Mouse (Mus musculus) mesoderm, embryonic 11.5 days (tissue): ENCODE measurements around the gene Bicral.

Source experiments
- DNase-seq: peaks from one replicate; pipeline ENCODE4 v3.0.0-alpha.2; 2012; ENCODE audit warnings: low read depth, low spot score

The Bicral gene

DNA sequence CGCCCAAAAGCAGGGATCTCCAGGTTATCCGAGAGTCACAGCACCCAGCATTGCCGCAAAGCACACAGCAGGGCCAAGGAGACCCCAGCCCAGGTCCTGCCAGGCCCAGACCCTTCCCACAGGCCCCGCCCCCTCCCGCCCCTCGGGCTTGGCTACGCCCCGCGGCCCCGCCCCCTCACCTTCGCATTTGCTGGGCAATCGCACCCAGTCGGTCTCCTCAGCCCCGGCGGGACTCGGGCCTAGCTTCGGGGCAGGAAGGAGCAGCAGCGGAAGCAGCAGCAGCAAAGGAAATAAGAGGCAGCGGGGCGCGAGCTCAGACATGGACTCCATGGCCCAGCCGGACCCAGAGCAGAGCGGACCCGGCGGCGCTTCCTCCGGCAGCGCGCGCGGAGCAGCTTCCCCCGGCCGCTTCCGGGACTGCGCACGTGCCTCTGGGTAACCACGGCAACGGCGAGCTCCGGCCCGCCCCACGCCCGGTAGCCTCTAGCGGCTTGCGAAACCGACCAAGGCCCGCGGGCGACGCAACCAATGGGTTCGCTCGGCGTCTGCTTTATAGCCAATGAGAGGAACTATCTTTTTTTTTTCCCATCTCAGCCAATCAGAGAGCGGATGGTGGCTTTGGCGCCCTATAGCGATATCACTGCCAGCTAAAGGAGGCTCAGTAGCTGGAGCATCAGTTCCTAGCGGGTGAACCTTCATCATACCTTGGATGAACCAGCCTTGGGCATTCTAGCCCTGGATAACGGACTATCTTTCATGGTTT, 106.3 kb downstream of the Bicral start, which contains the start of gene Cnpy3:
TSS of gene Cnpy3 (minus strand) at position 421 of the 763 bp plus-strand sequence.
- DNase-seq, result peak; percentile 99

DNA sequence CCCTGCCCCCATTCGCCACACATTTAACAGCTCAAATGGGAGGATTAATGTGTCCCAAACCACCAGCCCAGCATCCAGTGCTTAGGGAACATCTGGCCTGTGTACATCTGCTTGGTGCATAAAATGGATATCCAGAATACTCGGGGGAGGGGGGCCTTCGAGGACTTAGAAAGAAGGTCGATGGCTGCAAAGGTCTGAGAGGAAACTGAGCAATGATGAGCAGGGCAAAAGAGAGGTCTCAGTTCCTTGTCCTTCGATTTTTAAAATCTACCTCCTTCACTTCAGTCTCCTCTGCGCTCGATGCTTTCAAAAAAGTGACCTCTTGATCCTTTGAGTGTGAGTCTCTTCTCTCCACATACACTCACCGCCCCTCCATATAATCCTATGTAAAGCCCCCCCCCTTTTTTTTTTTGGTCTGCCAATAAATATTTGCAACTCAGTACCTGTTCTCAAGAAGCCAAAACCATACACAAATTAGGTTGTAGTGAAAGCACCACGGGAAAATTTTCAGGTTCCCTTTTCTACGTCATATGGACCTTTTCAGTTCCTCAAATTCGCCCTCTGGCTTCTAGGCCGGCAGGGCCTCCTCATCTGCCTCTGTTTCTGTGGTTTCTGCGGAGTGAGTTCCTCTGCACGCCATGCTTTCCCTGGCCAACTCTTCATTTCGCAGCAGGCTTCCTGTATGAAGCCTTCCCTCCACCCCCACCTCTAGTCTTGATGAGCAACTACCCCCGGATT, 107.1 kb downstream of the Bicral start:
- no peak for DNase-seq

DNA sequence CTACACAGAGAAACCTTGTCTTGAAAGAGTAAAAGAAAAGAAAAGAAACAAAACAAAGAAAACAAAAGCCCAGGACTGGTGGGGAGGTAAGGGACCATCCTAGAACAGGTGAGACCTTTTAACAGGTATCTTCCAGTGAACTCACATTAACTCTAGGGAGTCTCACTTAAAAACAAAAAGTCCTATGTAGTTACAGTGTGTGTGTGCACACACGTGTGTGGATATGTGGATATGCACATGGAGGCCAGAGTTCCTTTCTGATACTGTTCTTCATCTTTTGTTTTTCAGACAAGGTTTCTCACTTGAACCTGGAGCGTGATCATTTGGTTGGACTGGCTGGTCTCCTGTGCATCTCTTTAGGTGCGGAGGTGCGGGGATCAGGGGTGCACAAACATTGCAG, 107.7 kb downstream of the Bicral start:
- DNase-seq, result no peak

GRCm38 (mm10) chr17:46749282-46749681, 109.0 kb downstream of the Bicral start:
- no peak for DNase-seq
